Mouse (Mus musculus) c-Kit-positive CD71-positive TER-119-negative erythroid progenitor cells, embryonic 14.5 days (primary cell): ENCODE measurements around the gene Slc35f4.

Experiments
- DNase-seq: peaks from one replicate; pipeline ENCODE4 v3.0.0-alpha.2; 2013; ENCODE audit warnings: low read depth

The Slc35f4 gene

GRCm38 (mm10) chr14:49525931-49526291 lies at the start of gene Slc35f4:
Slc35f4 (minus strand) TSS chr14:49526046.
- DNase-seq: no peak

GRCm38 (mm10) chr14:49568369-49568768 lies 42.5 kb upstream of the Slc35f4 start:
- DNase-seq: no peak

GRCm38 (mm10) chr14:49560706-49561105 lies 34.9 kb upstream of the Slc35f4 start:
- no peak for DNase-seq

- no peak for DNase-seq
Measured at GRCm38 (mm10) chr14:49540104-49540503, 14.3 kb upstream of the Slc35f4 start.

GRCm38 (mm10) chr14:49525176-49525930 lies 493 bp downstream of the Slc35f4 start:
- peak; percentile 10 for DNase-seq

GRCm38 (mm10) chr14:49524665-49525064 lies 1.2 kb downstream of the Slc35f4 start:
- DNase-seq: no peak

GRCm38 (mm10) chr14:49515096-49515665 lies 10.7 kb downstream of the Slc35f4 start:
- no peak for DNase-seq

- DNase-seq: no peak
Measured at GRCm38 (mm10) chr14:49514137-49514536, 11.7 kb downstream of the Slc35f4 start.

- no peak for DNase-seq
Measured at GRCm38 (mm10) chr14:49495192-49495591, 30.7 kb downstream of the Slc35f4 start.

- no peak for DNase-seq
Measured at GRCm38 (mm10) chr14:49493793-49494192, 32.1 kb downstream of the Slc35f4 start.

GRCm38 (mm10) chr14:49492506-49492905 lies 33.3 kb downstream of the Slc35f4 start:
- no peak for DNase-seq

- DNase-seq: no peak
Measured at GRCm38 (mm10) chr14:49476602-49477001, 49.2 kb downstream of the Slc35f4 start.

GRCm38 (mm10) chr14:49461761-49462160 lies 64.1 kb downstream of the Slc35f4 start:
- no peak for DNase-seq

GRCm38 (mm10) chr14:49460799-49461198 lies 65.0 kb downstream of the Slc35f4 start:
- DNase-seq: no peak

GRCm38 (mm10) chr14:49454283-49454914 lies 71.4 kb downstream of the Slc35f4 start:
- DNase-seq: no peak

GRCm38 (mm10) chr14:49453782-49454181 lies 72.1 kb downstream of the Slc35f4 start:
- no peak for DNase-seq

- no peak for DNase-seq
Measured at GRCm38 (mm10) chr14:49447669-49448068, 78.2 kb downstream of the Slc35f4 start.

- no peak for DNase-seq
Measured at GRCm38 (mm10) chr14:49446461-49446860, 79.4 kb downstream of the Slc35f4 start.

- DNase-seq: no peak
Measured at GRCm38 (mm10) chr14:49436811-49437210, 89.0 kb downstream of the Slc35f4 start.

- no peak for DNase-seq
Measured at GRCm38 (mm10) chr14:49431821-49432220, 94.0 kb downstream of the Slc35f4 start.

- no peak for DNase-seq
Measured at GRCm38 (mm10) chr14:49392482-49392881, 133.4 kb downstream of the Slc35f4 start.

- no peak for DNase-seq
Measured at GRCm38 (mm10) chr14:49362161-49362560, 163.7 kb downstream of the Slc35f4 start.

GRCm38 (mm10) chr14:49355561-49355960 lies 170.3 kb downstream of the Slc35f4 start:
- DNase-seq: no peak
